Mouse (Mus musculus): ENCODE measurements around the gene Krtap7-1. TPM values are rescaled to one million over a fixed set of nuclear protein-coding genes. Genes with fewer than 3 reads are reported as not detected.

Krtap7-1 gene
- polyA plus RNA-seq, 1 experiment = not detected

- no peak within 1 kb of the TSS for H3K4me3 ChIP-seq (ENCODE audit: insufficient read depth, low read depth, low read length)
- H3K4me1 ChIP-seq (ENCODE audit: control insufficient read depth, insufficient read depth, insufficient read length, low read length) = no peaks in the 10 kb centered on the region
- H3K27ac ChIP-seq (replicated peaks; ENCODE audit: low read depth, low read length) = no peak within 1 kb of the TSS
Observed at GRCm38 (mm10) chr16:89487852-89488251, 20.3 kb downstream of the Krtap7-1 start, which contains the start of gene Krtap8-1. Gene Krtap8-1, minus strand, starts transcription at chr16:89487952.

GRCm38 (mm10) chr16:89477679-89478314 is 30.3 kb downstream of the Krtap7-1 start:
- H3K27ac ChIP-seq (replicated peaks; ENCODE audit: low read depth, low read length) = no peak overlapping the region
- H3K4me1 ChIP-seq (ENCODE audit: control insufficient read depth, insufficient read depth, insufficient read length, low read length) = no peaks in the 10 kb centered on the region
- no peak overlapping the region for H3K4me3 ChIP-seq (ENCODE audit: insufficient read depth, low read depth, low read length)

GRCm38 (mm10) chr16:89461189-89461588 is 46.9 kb downstream of the Krtap7-1 start:
- no peak overlapping the region for H3K4me3 ChIP-seq (ENCODE audit: insufficient read depth, low read depth, low read length)
- no peak overlapping the region for H3K27ac ChIP-seq (replicated peaks; ENCODE audit: low read depth, low read length)
- no peaks in the 10 kb centered on the region for H3K4me1 ChIP-seq (ENCODE audit: control insufficient read depth, insufficient read depth, insufficient read length, low read length)

Other genes starting within 250 kb of the Krtap7-1 start
- gene Krtap21-1, start 104.5 kb downstream of the Krtap7-1 start, polyA plus RNA-seq (2012; ENCODE audit: insufficient read depth, insufficient read length, missing spikeins) = not detected in 2 replicates
- gene Krtap6-2, start 88.2 kb downstream of the Krtap7-1 start, polyA plus RNA-seq (2012; ENCODE audit: insufficient read depth, insufficient read length, missing spikeins) = not detected in 2 replicates
- gene Krtap8-1, start 20.4 kb downstream of the Krtap7-1 start, polyA plus RNA-seq (2012; ENCODE audit: insufficient read depth, insufficient read length, missing spikeins) = not detected in 2 replicates
- not detected in 2 replicates for gene Krtap11-1, start 62.9 kb upstream of the Krtap7-1 start, polyA plus RNA-seq (2012; ENCODE audit: insufficient read depth, insufficient read length, missing spikeins)

Data from brown adipose tissue, adult 24 weeks (tissue).